Mouse (Mus musculus): Measurements from ENCODE around the gene 9230112D13Rik. TPM values are rescaled to one million over a fixed set of nuclear protein-coding genes. Genes with fewer than 3 reads are reported as not detected.

The 9230112D13Rik gene
- total and polyA plus RNA-seq, 3 experiments = not detected

DNA sequence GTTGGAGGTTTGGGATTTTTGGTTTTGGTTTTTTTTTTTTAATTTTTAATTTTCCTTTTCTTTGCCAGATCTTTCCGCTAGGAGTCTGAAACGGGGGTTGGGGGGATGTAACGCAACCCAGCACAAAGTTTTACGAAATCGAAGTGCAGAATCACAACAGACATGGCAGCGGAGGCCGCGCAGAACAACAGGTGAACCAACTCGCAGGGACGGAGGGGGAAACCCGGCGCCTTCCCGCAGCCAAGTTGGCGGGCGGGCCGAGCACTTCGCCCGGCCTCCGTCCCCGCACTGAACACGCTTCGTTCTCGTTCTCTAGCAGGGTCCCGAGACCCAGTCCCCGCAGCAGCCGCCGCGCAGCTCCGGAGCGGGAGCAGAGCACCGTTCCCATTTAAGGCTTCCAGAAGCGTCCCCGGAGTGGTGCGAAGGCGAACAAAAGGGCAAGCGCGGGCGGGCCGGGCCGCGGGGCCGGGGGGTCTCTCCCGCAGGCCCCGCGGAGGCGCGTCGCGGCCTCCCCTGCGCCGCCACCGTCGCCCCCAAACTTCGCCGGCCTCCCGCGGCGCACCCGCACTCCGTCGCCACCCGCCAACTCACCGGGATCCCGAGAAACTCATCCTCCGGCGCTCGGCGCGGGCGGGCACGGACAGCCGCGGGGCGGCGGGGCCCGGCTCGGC lies 20.7 kb downstream of the 9230112D13Rik start:
- Histone ChIP-seq H3K9ac (ENCODE audit: control insufficient read depth, low read depth, low read length, poor library complexity, severe bottlenecking) (peak overlapping the region; percentile 71), H3K4me3 (ENCODE audit: control insufficient read depth in 1 of 2, insufficient read depth in 1 of 2, low read depth in 2 of 2, low read length in 2 of 2) (peak overlapping the region; percentile 77 to 90), H3K4me1 (ENCODE audit: control insufficient read depth in 1 of 2, insufficient read depth in 2 of 2, low read length in 2 of 2) (no peaks in the 10 kb centered on the region; a peak in 1 of 4 replicates), H3K36me3 (ENCODE audit: control insufficient read depth in 1 of 2, insufficient read depth in 2 of 2, low read length in 2 of 2) (no peaks in the 10 kb centered on the region; a peak in 1 of 4 replicates), H3K79me2 (ENCODE audit: control insufficient read depth, insufficient read depth, low read length, poor library complexity) (peaks cover 5% of the 10 kb centered on the region), H3K9me3 (replicated peaks; ENCODE audit: insufficient read depth, low read length) (no peaks in the 10 kb centered on the region), H3K27me3 (ENCODE audit: control insufficient read depth in 1 of 2, insufficient read depth in 2 of 2, low read length in 2 of 2) (no peaks in the 10 kb centered on the region), H3K27ac (ENCODE audit: control insufficient read depth, low read depth, low read length) (peak overlapping the region; percentile 25; the same call in 1 of the 2 replicates)
- no peak for TF ChIP-seq ZKSCAN1 (IDR thresholded peaks at IDR 0.05; ENCODE audit: low read depth, low read length)
- TF ChIP-seq SMC3 (IDR thresholded peaks at IDR 0.05; ENCODE audit: low read depth, low read length) = no peak
- peak; percentile 54 for DNase-seq (ENCODE audit: low read depth, low spot score)

DNA sequence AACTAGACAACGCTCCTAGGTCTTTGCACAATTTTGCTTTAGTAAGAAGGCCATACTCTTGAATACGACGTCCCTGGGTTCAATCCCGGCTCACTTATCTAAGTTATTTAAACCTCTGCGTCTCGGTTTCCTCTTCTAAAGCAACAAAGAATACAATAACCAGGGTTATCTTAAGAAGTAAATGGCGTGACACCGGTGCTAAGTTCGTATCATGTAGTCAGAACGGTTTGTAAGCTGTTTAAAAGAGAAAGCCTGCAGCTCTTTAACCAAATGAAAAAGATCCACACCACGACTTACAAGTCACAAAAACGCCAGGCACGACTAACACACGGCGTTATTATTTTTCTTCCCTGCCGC lies 21.2 kb downstream of the 9230112D13Rik start:
- Histone ChIP-seq H3K27me3 (ENCODE audit: control insufficient read depth in 1 of 2, insufficient read depth in 2 of 2, low read length in 2 of 2) (no peaks in the 10 kb centered on the region), H3K79me2 (ENCODE audit: control insufficient read depth, insufficient read depth, low read length, poor library complexity) (peaks cover 5% of the 10 kb centered on the region), H3K9ac (ENCODE audit: control insufficient read depth, low read depth, low read length, poor library complexity, severe bottlenecking) (peak overlapping the region; percentile 71), H3K27ac (ENCODE audit: control insufficient read depth, low read depth, low read length) (no peak overlapping the region), H3K4me1 (ENCODE audit: control insufficient read depth in 1 of 2, insufficient read depth in 2 of 2, low read length in 2 of 2) (no peaks in the 10 kb centered on the region; a peak in 1 of 4 replicates), H3K36me3 (ENCODE audit: control insufficient read depth in 1 of 2, insufficient read depth in 2 of 2, low read length in 2 of 2) (no peaks in the 10 kb centered on the region; a peak in 1 of 4 replicates), H3K9me3 (replicated peaks; ENCODE audit: insufficient read depth, low read length) (no peaks in the 10 kb centered on the region), H3K4me3 (ENCODE audit: control insufficient read depth in 1 of 2, insufficient read depth in 1 of 2, low read depth in 2 of 2, low read length in 2 of 2) (peak overlapping the region; percentile 77 to 90)
- DNase-seq (ENCODE audit: low read depth, low spot score) = peak; percentile 46
- TF ChIP-seq POLR2A (IDR thresholded peaks at IDR 0.05; ENCODE audit: control insufficient read depth in 1 of 2, insufficient read depth in 1 of 2, low read depth in 1 of 2, low read length in 2 of 2, poor library complexity in 1 of 2) (no peak), RCOR1 (IDR thresholded peaks at IDR 0.05; ENCODE audit: low read depth, low read length) (peak; percentile 41; the same call in 1 of the 2 replicates)

- Histone ChIP-seq H3K9me3 (replicated peaks; ENCODE audit: insufficient read depth, low read length) (no peaks in the 10 kb centered on the region), H3K36me3 (ENCODE audit: control insufficient read depth in 1 of 2, insufficient read depth in 2 of 2, low read length in 2 of 2) (no peaks in the 10 kb centered on the region; a peak in 1 of 4 replicates), H3K27ac (ENCODE audit: control insufficient read depth, low read depth, low read length) (no peak overlapping the region), H3K9ac (ENCODE audit: control insufficient read depth, low read depth, low read length, poor library complexity, severe bottlenecking) (no peak overlapping the region), H3K4me3 (ENCODE audit: control insufficient read depth in 1 of 2, insufficient read depth in 1 of 2, low read depth in 2 of 2, low read length in 2 of 2) (no peak overlapping the region), H3K27me3 (ENCODE audit: control insufficient read depth in 1 of 2, insufficient read depth in 2 of 2, low read length in 2 of 2) (no peaks in the 10 kb centered on the region), H3K4me1 (ENCODE audit: control insufficient read depth in 1 of 2, insufficient read depth in 2 of 2, low read length in 2 of 2) (no peaks in the 10 kb centered on the region; a peak in 1 of 4 replicates), H3K79me2 (ENCODE audit: control insufficient read depth, insufficient read depth, low read length, poor library complexity) (peaks cover 5% of the 10 kb centered on the region)
- TF ChIP-seq ZMIZ1 (IDR thresholded peaks at IDR 0.05; ENCODE audit: low read depth, low read length) (no peak), USF1 (IDR thresholded peaks at IDR 0.05; ENCODE audit: low read depth, low read length) (no peak), BHLHE40 (IDR thresholded peaks at IDR 0.05; ENCODE audit: borderline replicate concordance, low read depth, low read length) (no peak), TAL1 (IDR thresholded peaks at IDR 0.05; ENCODE audit: low read length) (no peak)
- no peak for DNase-seq (ENCODE audit: low read depth, low spot score)
Measured at GRCm38 (mm10) chr14:34500309-34500708, 22.3 kb downstream of the 9230112D13Rik start.

GRCm38 (mm10) chr14:34499664-34500063 lies 22.9 kb downstream of the 9230112D13Rik start:
- Histone ChIP-seq H3K9me3 (replicated peaks; ENCODE audit: insufficient read depth, low read length) (no peaks in the 10 kb centered on the region), H3K27ac (ENCODE audit: control insufficient read depth, low read depth, low read length) (no peak overlapping the region), H3K36me3 (ENCODE audit: control insufficient read depth in 1 of 2, insufficient read depth in 2 of 2, low read length in 2 of 2) (no peaks in the 10 kb centered on the region; a peak in 1 of 4 replicates), H3K4me1 (ENCODE audit: control insufficient read depth in 1 of 2, insufficient read depth in 2 of 2, low read length in 2 of 2) (no peaks in the 10 kb centered on the region; a peak in 1 of 4 replicates), H3K4me3 (ENCODE audit: control insufficient read depth in 1 of 2, insufficient read depth in 1 of 2, low read depth in 2 of 2, low read length in 2 of 2) (no peak overlapping the region), H3K79me2 (ENCODE audit: control insufficient read depth, insufficient read depth, low read length, poor library complexity) (peaks cover 5% of the 10 kb centered on the region), H3K9ac (ENCODE audit: control insufficient read depth, low read depth, low read length, poor library complexity, severe bottlenecking) (no peak overlapping the region), H3K27me3 (ENCODE audit: control insufficient read depth in 1 of 2, insufficient read depth in 2 of 2, low read length in 2 of 2) (no peaks in the 10 kb centered on the region)
- TF ChIP-seq TAL1 (IDR thresholded peaks at IDR 0.05; ENCODE audit: low read length) = no peak
- TF ChIP-seq HCFC1 (IDR thresholded peaks at IDR 0.05; ENCODE audit: low read depth, low read length) = no peak
- DNase-seq (ENCODE audit: low read depth, low spot score) = no peak
